Mouse (Mus musculus) hindbrain, embryonic 12.5 days (tissue): Measurements from ENCODE around the gene Akr1e1. TPM values are rescaled to one million over a fixed set of nuclear protein-coding genes. Genes with fewer than 3 reads are reported as not detected.
A peak's percentile ranks its signal among the peaks of the same experiment; 100 is the strongest.
"Not testable (repeated sequence)": the region's sequence is repeated elsewhere in the genome, so short reads cannot be mapped to it uniquely, and the experiment has no call there.

Experiments used
- ATAC-seq: fragments of 200-750 bp; cut with Nextera tagmentation; 2 replicates; pipeline ENCODE4 v1.8.0; 2017; ENCODE audit warnings: moderate TSS enrichment; ENCODE audit not compliant: low FRiP score
- H3K27ac ChIP-seq: fragments of 300-500 bp; sonication (generic); 2 replicates; pipeline ENCODE4 v1.5.1; 2016; ENCODE audit warnings: mild to moderate bottlenecking
- H3K27me3 ChIP-seq: fragments of 300-500 bp; sonication (generic); 2 replicates; pipeline ENCODE4 v1.6.1; 2016; ENCODE audit warnings: mild to moderate bottlenecking
- H3K36me3 ChIP-seq: fragments of 300-500 bp; sonication (generic); 2 replicates; pipeline ENCODE4 v1.6.1; 2016; ENCODE audit warnings: mild to moderate bottlenecking
- H3K4me1 ChIP-seq: fragments of 300-500 bp; sonication (generic); 2 replicates; pipeline ENCODE4 v1.6.1; 2016
- H3K4me2 ChIP-seq: fragments of 300-500 bp; sonication (generic); replicated peaks from 2 replicates; pipeline ENCODE4 v1.6.1; 2016; ENCODE audit warnings: mild to moderate bottlenecking
- H3K4me3 ChIP-seq: fragments of 300-500 bp; sonication (generic); 2 replicates; pipeline ENCODE4 v1.5.1; 2016; ENCODE audit warnings: mild to moderate bottlenecking
- H3K9ac ChIP-seq: fragments of 300-500 bp; sonication (generic); 2 replicates; pipeline ENCODE4 v1.6.1; 2016; ENCODE audit warnings: mild to moderate bottlenecking, moderate library complexity
- H3K9me3 ChIP-seq: fragments of 300-500 bp; sonication (generic); replicated peaks from 2 replicates; pipeline ENCODE4 v1.6.1; 2016; ENCODE audit warnings: mild to moderate bottlenecking
- WGBS: fragments of 180-500 bp; shearing (Covaris S2); methylation state at CpG from one replicate; pipeline ENCODE4 v1.1.7; 2016; 5-methylcytosine and 5-hydroxymethylcytosine counted together
- polyA plus RNA-seq: library from polyadenylated mRNA; unstranded; fragments of >200 nt; fragmentation: Nextera tagmentation; extraction: Ambion mirVana; gene quantifications from 2 replicates; pipeline ENCODE4 v1.2.1, GENCODE M21; 2016

Gene Akr1e1
- polyA plus RNA-seq: 42.5 and 54.9 TPM in 2 replicates

DNA sequence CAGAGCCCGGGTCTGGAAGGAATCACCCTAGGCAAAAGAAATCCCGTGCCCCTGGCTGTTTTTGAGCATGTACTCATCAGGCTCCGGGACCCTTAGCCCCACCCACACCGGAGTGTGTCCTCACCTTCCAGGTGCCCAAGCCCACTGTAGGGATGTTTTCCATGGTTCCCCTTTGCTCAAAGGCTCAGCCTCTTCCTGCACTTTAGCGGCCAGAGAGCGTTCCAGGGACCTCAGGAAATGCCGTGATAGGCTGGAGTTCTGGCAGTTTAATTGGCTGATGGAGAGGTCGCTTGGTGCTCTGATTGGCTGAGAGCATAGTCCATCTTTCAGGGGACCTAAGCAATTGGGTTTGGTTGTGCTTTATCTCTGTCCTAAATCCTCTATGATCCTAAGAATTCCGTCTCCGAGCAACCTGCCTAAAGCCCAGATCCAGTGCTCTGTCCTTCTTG is at the start of gene Akr1e1:
TSS of gene Akr1e1 (minus strand) at position 214 of the 449 bp plus-strand sequence.
- Histone ChIP-seq H3K4me3 (peak within 1 kb of the TSS; percentile 53), H3K27me3 (no peaks in the 10 kb centered on the region), H3K36me3 (no peaks in the 10 kb centered on the region), H3K4me2 (peak within 1 kb of the TSS; percentile 63), H3K4me1 (no peaks in the 10 kb centered on the region), H3K9ac (peak within 1 kb of the TSS; percentile 60), H3K9me3 (no peaks in the 10 kb centered on the region), H3K27ac (peak within 1 kb of the TSS; percentile 79)
- WGBS: 6% methylated on average over 10 of the region's 10 CpGs
- peak; percentile 100 for ATAC-seq

DNA sequence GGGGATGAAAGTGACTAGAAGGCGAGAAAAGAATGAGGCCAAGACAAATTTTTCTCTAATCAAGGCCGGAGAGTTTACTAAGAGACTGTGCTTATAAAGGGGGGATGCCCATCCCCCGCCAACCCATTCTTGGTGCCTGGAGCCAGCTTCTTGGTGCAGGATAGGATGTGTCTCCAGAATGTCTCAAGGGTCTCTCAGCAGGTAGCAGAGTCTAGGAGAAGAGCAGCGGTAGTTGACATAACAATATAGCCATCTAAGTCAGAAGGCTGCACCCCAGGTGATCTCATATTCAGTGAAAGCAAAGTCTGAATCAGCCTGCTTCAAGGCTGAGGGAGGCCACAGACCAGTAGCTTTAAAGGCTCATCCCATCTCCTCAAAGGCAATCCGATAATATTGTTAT is 49.4 kb upstream of the Akr1e1 start:
- Histone ChIP-seq H3K4me2 (no peak overlapping the region), H3K9ac (no peak overlapping the region), H3K4me1 (no peaks in the 10 kb centered on the region), H3K9me3 (no peaks in the 10 kb centered on the region), H3K27ac (no peak overlapping the region), H3K27me3 (no peaks in the 10 kb centered on the region), H3K36me3 (no peaks in the 10 kb centered on the region), H3K4me3 (no peak overlapping the region)
- 80% methylated on average over 5 of the region's 5 CpGs for WGBS
- ATAC-seq: no peak

DNA sequence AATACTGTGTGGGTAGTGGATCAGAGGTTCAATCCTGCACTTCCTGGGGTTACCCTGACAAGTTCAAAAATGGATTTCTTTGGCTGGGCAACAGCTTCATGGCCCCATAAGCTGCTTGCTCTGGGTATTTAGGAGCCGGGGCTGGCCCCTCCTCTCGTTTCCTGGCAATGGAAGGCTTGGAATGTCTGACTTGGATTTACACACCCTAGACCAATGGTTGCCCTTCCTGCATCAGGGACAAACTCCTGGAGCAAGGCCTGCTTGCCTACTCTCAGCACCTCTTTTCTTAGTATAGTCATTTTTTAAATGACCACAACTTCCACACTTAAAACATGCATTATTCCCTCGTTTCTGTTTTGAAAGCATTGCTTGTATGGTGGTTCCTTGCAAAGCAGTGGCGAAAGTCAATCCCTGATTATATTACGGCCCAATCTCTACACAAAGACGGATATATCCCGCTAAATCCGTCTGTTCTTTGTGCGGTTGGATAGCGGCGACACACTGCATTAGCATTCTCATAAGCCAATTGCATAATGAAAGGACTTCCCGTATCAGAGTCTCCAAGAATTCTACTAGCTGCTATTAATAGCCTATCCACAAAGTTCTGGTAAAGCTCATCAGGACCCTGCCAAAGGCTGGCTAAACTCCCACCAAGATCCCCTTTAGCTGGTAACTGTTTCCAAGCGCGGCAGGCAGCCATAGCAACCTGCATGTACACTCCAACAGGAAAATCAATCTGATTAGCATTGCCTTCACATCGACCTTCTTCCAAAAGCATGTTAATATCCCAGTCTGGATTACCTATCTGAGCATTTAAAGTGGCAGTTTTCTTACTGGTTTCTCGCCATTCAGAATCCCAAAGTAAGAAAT is 47.5 kb upstream of the Akr1e1 start:
- Histone ChIP-seq H3K4me2 (no peak overlapping the region), H3K4me3 (no peak overlapping the region), H3K4me1 (no peaks in the 10 kb centered on the region), H3K9ac (no peak overlapping the region), H3K36me3 (no peaks in the 10 kb centered on the region), H3K9me3 (no peaks in the 10 kb centered on the region), H3K27me3 (no peaks in the 10 kb centered on the region), H3K27ac (no peak overlapping the region)
- 85% methylated on average over 16 of the region's 16 CpGs for WGBS
- ATAC-seq: no peak

DNA sequence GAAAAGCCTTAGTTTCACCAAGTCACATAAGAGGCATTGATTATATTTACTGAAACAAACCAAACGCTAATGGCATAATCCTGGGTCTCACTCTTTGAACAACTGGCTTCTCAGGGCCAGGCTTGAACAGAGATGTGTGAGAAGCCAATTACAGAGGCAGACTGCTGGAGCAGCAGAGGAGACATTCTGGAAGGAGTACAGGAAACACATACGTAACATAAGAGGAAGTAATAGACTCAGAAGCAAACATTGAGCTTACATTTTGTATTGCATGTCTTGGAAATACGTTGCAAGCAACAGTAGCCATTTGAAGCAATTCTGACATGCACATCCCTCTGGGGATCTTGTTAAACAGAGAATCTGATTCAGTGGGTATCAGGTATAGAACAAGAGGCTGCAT is 41.2 kb upstream of the Akr1e1 start:
- Histone ChIP-seq H3K4me3 (no peak overlapping the region), H3K9ac (no peak overlapping the region), H3K9me3 (no peaks in the 10 kb centered on the region), H3K4me2 (no peak overlapping the region), H3K27ac (no peak overlapping the region), H3K36me3 (no peaks in the 10 kb centered on the region), H3K27me3 (no peaks in the 10 kb centered on the region), H3K4me1 (no peaks in the 10 kb centered on the region)
- no peak for ATAC-seq
- whole genome bisulfite sequencing: 77% methylated on average over 3 of the region's 3 CpGs

DNA sequence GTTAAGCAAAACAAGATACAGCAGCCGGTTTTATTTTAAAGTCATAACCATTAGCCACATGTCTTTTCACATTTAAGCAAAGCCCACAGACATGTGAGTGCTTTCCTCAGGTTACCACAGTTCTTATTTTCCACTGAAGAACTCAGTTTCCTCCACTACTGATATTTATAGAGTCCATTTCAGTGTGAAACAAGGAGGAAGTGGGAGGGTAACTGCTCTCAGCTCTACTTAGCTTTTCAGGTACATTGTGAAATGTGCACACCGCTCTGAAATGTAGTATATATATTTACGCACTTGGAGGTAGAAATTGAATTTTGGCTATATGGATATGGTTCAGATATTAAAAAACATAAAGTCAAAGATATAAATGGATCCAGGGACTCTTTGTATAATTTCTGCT is 36.3 kb upstream of the Akr1e1 start:
- H3K4me2 ChIP-seq: no peak overlapping the region
- WGBS: 94% methylated on average over 3 of the region's 3 CpGs

DNA sequence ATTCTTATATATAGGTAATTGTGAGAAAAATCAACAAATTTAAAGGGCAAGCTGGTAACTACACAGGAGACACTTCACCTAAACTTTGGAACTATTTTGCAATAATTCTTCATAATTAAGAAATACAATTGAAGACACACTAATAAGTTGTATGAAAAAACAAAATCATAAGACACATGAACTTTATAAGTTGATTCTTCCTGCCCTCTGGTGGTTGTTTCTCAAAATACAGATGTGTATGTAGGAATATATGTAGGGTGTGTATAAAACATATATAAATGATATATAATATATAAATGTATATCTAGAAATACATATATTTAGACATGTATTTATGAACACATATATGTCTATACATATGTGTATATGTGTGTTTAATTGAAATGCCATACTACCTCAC is 1.9 kb upstream of the Akr1e1 start:
- Histone ChIP-seq H3K9me3 (no peaks in the 10 kb centered on the region), H3K4me1 (no peaks in the 10 kb centered on the region), H3K4me2 (no peak overlapping the region), H3K27ac (no peak overlapping the region), H3K9ac (no peak overlapping the region), H3K36me3 (no peaks in the 10 kb centered on the region), H3K27me3 (no peaks in the 10 kb centered on the region), H3K4me3 (no peak overlapping the region)
- no peak for ATAC-seq

More for the DNA sequence above, 36.3 kb upstream of the Akr1e1 start:
- ATAC-seq: no peak
- no peaks in the 10 kb centered on the region for H3K4me1 ChIP-seq
- H3K4me3 ChIP-seq: no peak overlapping the region
- H3K27ac ChIP-seq: no peak overlapping the region
- H3K27me3 ChIP-seq: no peaks in the 10 kb centered on the region
- no peak overlapping the region for H3K9ac ChIP-seq
- no peaks in the 10 kb centered on the region for H3K36me3 ChIP-seq
- no peaks in the 10 kb centered on the region for H3K9me3 ChIP-seq

DNA sequence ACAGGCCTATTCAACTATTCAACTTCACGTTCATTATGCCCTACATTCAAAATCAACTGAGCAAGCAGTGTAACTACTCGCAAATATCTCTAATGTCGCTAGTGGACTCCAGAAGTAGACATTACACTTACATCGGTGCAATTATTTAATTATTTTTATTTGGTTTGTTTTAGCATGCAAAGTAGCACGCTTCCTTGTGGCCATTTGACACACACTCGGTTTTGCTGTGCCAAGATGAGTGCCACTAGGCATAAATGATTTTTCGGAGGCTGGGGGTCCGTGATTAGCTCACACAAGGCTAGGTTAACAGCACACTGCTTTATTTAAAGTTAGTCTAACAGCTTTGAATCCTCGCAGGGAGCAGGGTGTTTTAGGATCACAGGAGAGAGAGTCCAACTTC is 444 bp downstream of the Akr1e1 start:
- Histone ChIP-seq H3K4me2 (peak overlapping the region; percentile 63), H3K27me3 (no peaks in the 10 kb centered on the region), H3K27ac (peak overlapping the region; percentile 9; the same call in 1 of the 2 replicates), H3K9ac (peak overlapping the region; percentile 60), H3K4me1 (no peaks in the 10 kb centered on the region), H3K36me3 (no peaks in the 10 kb centered on the region), H3K4me3 (peak overlapping the region; percentile 53), H3K9me3 (no peaks in the 10 kb centered on the region)
- no peak; the same call in 1 of the 2 replicates for ATAC-seq
- WGBS: 24% methylated on average over 9 of the region's 9 CpGs

DNA sequence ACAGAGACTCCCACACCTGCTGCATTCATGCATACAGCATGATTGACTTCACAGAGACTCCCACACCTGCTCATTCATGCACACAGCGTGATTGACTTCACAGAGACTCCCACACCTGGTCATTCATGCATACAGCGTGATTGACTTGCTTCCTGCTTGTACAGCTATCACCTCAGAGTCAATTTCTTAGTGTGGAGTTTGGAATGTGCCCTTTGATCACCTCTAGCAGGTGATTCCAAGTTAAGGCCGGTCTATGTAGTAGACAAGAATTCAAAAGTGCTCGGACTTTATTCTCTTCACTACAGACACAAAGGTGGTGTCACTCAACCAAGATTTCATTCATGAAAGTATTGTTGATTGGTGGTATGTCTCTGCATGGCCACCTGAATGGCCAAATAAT is 2.2 kb downstream of the Akr1e1 start:
- 88% methylated on average over 4 of the region's 4 CpGs for WGBS
- no peaks in the 10 kb centered on the region for H3K9me3 ChIP-seq
- H3K9ac ChIP-seq: no peak overlapping the region
- H3K27ac ChIP-seq: no peak overlapping the region
- H3K4me1 ChIP-seq: no peaks in the 10 kb centered on the region
- ATAC-seq: no peak
- H3K4me3 ChIP-seq: no peak overlapping the region
- peaks cover 9% of the 10 kb centered on the region; the same call in 1 of the 2 replicates for H3K36me3 ChIP-seq
- H3K27me3 ChIP-seq: no peaks in the 10 kb centered on the region
- no peak overlapping the region for H3K4me2 ChIP-seq

DNA sequence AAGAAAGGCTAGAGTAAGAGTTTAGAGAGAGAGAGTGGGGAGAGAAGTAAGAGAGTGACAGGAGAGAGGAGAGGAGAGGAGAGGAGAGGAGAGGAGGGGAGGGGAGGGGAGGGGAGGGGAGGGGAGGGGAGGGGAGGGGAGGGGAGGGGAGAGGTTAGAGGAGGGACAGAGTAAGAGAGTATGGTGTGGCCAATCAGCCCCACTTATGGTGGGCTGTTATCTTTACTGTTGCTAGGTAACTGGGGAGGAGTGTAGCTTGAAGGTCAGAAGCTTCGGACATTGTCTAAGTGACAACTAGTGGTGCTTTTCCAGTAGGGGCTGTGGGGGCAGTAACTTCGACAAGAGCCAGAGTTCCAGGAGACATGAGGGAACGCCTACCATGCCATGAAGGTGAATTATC is 5.5 kb downstream of the Akr1e1 start:
- not testable (repeated sequence) for H3K4me2 ChIP-seq, ATAC-seq, H3K27me3 ChIP-seq, H3K4me1 ChIP-seq, H3K9me3 ChIP-seq, H3K9ac ChIP-seq, H3K27ac ChIP-seq, H3K4me3 ChIP-seq
- 81% methylated on average over 3 of the region's 3 CpGs for WGBS
- peaks cover 31% of the 10 kb centered on the region for H3K36me3 ChIP-seq

DNA sequence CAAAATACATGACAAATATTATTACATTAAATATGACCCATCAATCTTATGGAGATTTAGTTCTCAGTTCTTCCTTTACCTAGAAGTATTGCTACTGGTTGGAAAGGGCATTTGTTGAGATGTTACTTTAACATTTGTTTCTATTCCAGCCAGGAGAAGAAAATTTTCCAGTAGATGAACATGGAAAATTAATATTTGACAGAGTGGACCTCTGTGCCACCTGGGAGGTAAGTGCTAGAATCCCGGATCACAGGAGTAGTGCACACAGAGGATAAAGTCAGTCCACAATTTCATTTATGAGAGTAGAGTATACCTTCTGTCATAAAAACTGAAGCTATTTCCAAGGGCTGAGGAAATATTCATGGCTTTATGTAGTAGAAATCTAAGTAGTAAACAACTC is 32.1 kb downstream of the Akr1e1 start:
- H3K4me1 ChIP-seq: no peaks in the 10 kb centered on the region

DNA sequence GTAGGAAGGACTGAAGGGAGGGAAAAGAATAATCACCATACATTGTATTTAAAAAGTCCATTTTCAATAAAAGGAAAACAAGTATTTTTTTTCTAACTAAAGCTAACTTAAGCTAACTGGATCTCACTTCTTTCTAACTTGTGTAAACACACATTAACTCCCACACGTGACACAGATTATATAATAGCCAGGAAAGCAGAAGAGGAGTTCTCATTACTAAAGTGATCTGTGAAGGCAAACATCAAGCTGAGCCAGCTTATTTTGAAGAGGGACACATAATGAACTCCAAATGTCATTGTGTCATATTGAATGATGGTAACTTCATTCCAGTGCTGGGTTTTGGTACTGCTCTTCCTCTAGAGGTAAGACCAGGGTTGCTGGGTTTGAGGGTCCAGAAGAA is 35.1 kb downstream of the Akr1e1 start, which contains the start of gene Akr1c21:
TSS of gene Akr1c21 (plus strand) at position 205 of the 400 bp plus-strand sequence.
- no peak within 1 kb of the TSS for H3K9ac ChIP-seq
- no peaks in the 10 kb centered on the region for H3K27me3 ChIP-seq
- no peaks in the 10 kb centered on the region for H3K4me1 ChIP-seq
- no peak for ATAC-seq
- H3K4me2 ChIP-seq: no peak within 1 kb of the TSS
- H3K9me3 ChIP-seq: no peaks in the 10 kb centered on the region
- WGBS: 79% methylated on average over 1 of the region's 1 CpGs
- H3K27ac ChIP-seq: no peak within 1 kb of the TSS
- H3K36me3 ChIP-seq: no peaks in the 10 kb centered on the region
- H3K4me3 ChIP-seq: no peak within 1 kb of the TSS

More for the DNA sequence above, 32.1 kb downstream of the Akr1e1 start:
- Histone ChIP-seq H3K9me3 (no peaks in the 10 kb centered on the region), H3K9ac (no peak overlapping the region), H3K36me3 (no peaks in the 10 kb centered on the region), H3K27ac (no peak overlapping the region), H3K27me3 (no peaks in the 10 kb centered on the region), H3K4me3 (no peak overlapping the region), H3K4me2 (no peak overlapping the region)
- no peak for ATAC-seq
- WGBS: 95% methylated on average over 1 of the region's 1 CpGs

DNA sequence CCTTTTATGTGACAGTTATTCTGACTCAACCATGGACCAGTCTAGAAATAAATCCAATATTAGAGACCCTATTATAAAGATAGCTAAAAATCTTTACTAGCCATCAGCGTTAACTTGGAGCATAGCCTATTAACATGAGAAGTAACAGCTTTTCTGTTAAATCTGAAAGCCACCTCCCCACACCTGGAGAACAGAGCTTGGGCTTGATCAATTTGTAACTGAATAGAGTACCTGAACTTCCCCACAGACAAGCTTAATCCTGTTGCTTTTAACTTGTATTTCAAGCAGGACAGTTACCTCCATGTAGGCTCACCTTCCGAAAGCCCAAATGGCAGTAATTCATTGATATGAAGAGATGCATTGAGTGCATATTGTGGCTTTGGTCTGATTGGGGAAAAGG is 43.0 kb downstream of the Akr1e1 start:
- Histone ChIP-seq H3K27ac (no peak overlapping the region), H3K27me3 (no peaks in the 10 kb centered on the region), H3K4me1 (no peaks in the 10 kb centered on the region), H3K4me2 (no peak overlapping the region), H3K36me3 (no peaks in the 10 kb centered on the region), H3K4me3 (no peak overlapping the region), H3K9me3 (no peaks in the 10 kb centered on the region), H3K9ac (no peak overlapping the region)
- WGBS: 87% methylated on average over 2 of the region's 2 CpGs
- no peak for ATAC-seq

DNA sequence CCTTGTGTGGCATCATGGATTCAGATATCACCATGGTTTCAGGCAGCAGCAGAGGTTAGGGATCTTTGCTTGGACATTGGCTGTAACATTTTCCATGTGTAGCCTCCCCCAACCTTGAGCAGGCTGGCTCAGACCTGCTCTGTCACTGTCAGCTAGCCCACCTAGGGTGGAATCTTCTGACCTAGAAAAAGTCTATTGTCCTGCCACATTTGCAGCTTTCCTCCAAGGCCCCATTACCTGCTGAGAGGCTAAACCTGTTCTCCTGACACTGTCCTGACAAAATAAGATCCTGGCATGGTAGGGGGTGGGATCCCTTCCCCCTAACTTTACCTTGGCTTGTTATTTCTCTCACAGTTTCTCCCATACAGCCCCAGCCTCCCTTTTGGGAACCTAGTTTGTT is 48.5 kb downstream of the Akr1e1 start:
- Histone ChIP-seq H3K9me3 (no peaks in the 10 kb centered on the region), H3K27me3 (no peaks in the 10 kb centered on the region), H3K4me3 (no peak overlapping the region), H3K9ac (no peak overlapping the region), H3K4me1 (no peaks in the 10 kb centered on the region), H3K27ac (no peak overlapping the region), H3K4me2 (no peak overlapping the region), H3K36me3 (no peaks in the 10 kb centered on the region)
- no peak for ATAC-seq
